Comparison of ENCODE assay signal across 10 mouse cellular contexts in genomic region chr7:37259293-37259692, GRCm38 (mm10).
DNase-seq lines count a peak whose midpoint lies in the region; ATAC-seq and TF ChIP-seq lines count a peak whose summit lies in the region.
"Had no signal": no experiment of that assay in that cellular context is flagged by ENCODE, and none has a peak within 500 bp of the region (broad histone marks: within the 10 kb centered on the region; RNA-seq: fewer than 3 reads in every experiment).

No protein-coding gene starts in this region.

- DNase-seq in forebrain, embryonic 11.5 days (ENCODE audit: low spot score): peak; percentile 61
- DNase-seq in layer of hippocampus, adult 2 months (ENCODE audit: low spot score in 2 of 2): no peak
- no peak for DNase-seq in layer of hippocampus, postnatal 14 days (ENCODE audit: low spot score in 2 of 2)
- peak; percentile 58 for DNase-seq in ES-E14 (ENCODE audit: low read depth, low spot score)
- peak; percentile 63 for DNase-seq in limb, embryonic 11.5 days (ENCODE audit: low spot score)
- DNase-seq in layer of hippocampus, adult 18-20 months (ENCODE audit: low spot score in 2 of 2): no peak
- DNase-seq: cerebellum, adult 9-11 months; layer of hippocampus, adult 9-11 months had no signal

- no peaks in the 10 kb centered on the region for H3K9me3 ChIP-seq in forebrain, embryonic 11.5 days (ENCODE audit: control insufficient read depth, low read length)
- no peaks in the 10 kb centered on the region for H3K9me3 ChIP-seq in forebrain, embryonic 15.5 days
- no peaks in the 10 kb centered on the region for H3K9me3 ChIP-seq in ES-E14 (ENCODE audit: control insufficient read depth, insufficient read depth, low read depth, low read length)
- no peaks in the 10 kb centered on the region for H3K9me3 ChIP-seq in limb, embryonic 11.5 days (ENCODE audit: control insufficient read depth, low read length)

- ATAC-seq in forebrain, embryonic 11.5 days (replicated peaks; ENCODE audit: low FRiP score): no peak
- no peak for ATAC-seq in forebrain, embryonic 15.5 days (replicated peaks)
- no peak for ATAC-seq in limb, embryonic 11.5 days (ENCODE audit: insufficient number of reproducible peaks, low FRiP score, low TSS enrichment, low read depth)
- ATAC-seq in monocyte, adult 5-6 weeks (replicated peaks; ENCODE audit: insufficient number of reproducible peaks, low FRiP score, low TSS enrichment, poor library complexity, severe bottlenecking): no peak

- TF ChIP-seq CTCF in layer of hippocampus, adult 2 months (conservative IDR thresholded peaks at IDR 0.05): peak; percentile 56

- no peak overlapping the region for H3K4me2 ChIP-seq in forebrain, embryonic 11.5 days (ENCODE audit: low read depth, low read length, severe bottlenecking)
- H3K4me2 ChIP-seq in forebrain, embryonic 15.5 days (replicated peaks): no peak overlapping the region
- H3K4me2 ChIP-seq in limb, embryonic 11.5 days (ENCODE audit: low read depth, severe bottlenecking): no peak overlapping the region

- no peak overlapping the region for H3K9ac ChIP-seq in forebrain, embryonic 11.5 days (ENCODE audit: low read length)
- no peak overlapping the region for H3K9ac ChIP-seq in forebrain, embryonic 15.5 days (replicated peaks)
- no peak overlapping the region for H3K9ac ChIP-seq in ES-E14 (ENCODE audit: insufficient read depth, low read depth, low read length, poor library complexity, severe bottlenecking)
- no peak overlapping the region for H3K9ac ChIP-seq in limb, embryonic 11.5 days (ENCODE audit: low read length)

- H3K4me1 ChIP-seq in forebrain, embryonic 11.5 days (replicated peaks; ENCODE audit: control insufficient read depth, insufficient read depth, low read length): no peaks in the 10 kb centered on the region
- no peaks in the 10 kb centered on the region for H3K4me1 ChIP-seq in forebrain, embryonic 15.5 days
- H3K4me1 ChIP-seq in ES-E14 (ENCODE audit: control insufficient read depth in 2 of 2, insufficient read depth in 2 of 2, low read length in 2 of 2, poor library complexity in 1 of 2): no peaks in the 10 kb centered on the region
- H3K4me1 ChIP-seq in limb, embryonic 11.5 days (ENCODE audit: control insufficient read depth, insufficient read depth, low read length): peaks cover 20% of the 10 kb centered on the region

- no peak overlapping the region for H3K4me3 ChIP-seq in forebrain, embryonic 11.5 days (ENCODE audit: low read depth, low read length)
- H3K4me3 ChIP-seq in forebrain, embryonic 15.5 days: no peak overlapping the region
- H3K4me3 ChIP-seq in layer of hippocampus, adult 2 months: no peak overlapping the region
- H3K4me3 ChIP-seq in ES-E14 (ENCODE audit: insufficient read depth in 1 of 2, low read depth in 1 of 2, low read length in 2 of 2, poor library complexity in 1 of 2, severe bottlenecking in 1 of 2): no peak overlapping the region
- H3K4me3 ChIP-seq in limb, embryonic 11.5 days (ENCODE audit: low read depth, low read length): no peak overlapping the region

- WGBS in forebrain, embryonic 11.5 days: 43% methylated on average over 6 of the region's 6 CpGs
- WGBS in forebrain, embryonic 15.5 days: 45% methylated on average over 6 of the region's 6 CpGs
- WGBS in limb, embryonic 11.5 days: 45% methylated on average over 6 of the region's 6 CpGs

- H3K27me3 ChIP-seq in forebrain, embryonic 11.5 days (ENCODE audit: control insufficient read depth, insufficient read depth, low read length): no peaks in the 10 kb centered on the region
- no peaks in the 10 kb centered on the region for H3K27me3 ChIP-seq in forebrain, embryonic 15.5 days
- H3K27me3 ChIP-seq in limb, embryonic 11.5 days (ENCODE audit: control insufficient read depth, insufficient read depth, low read length): no peaks in the 10 kb centered on the region

- no peak overlapping the region for H3K27ac ChIP-seq in forebrain, embryonic 11.5 days (ENCODE audit: low read depth, low read length)
- H3K27ac ChIP-seq in forebrain, embryonic 15.5 days (replicated peaks): no peak overlapping the region
- no peak overlapping the region for H3K27ac ChIP-seq in layer of hippocampus, adult 2 months
- no peak overlapping the region for H3K27ac ChIP-seq in ES-E14 (ENCODE audit: insufficient read depth, low read depth, low read length, poor library complexity, severe bottlenecking)
- no peak overlapping the region for H3K27ac ChIP-seq in limb, embryonic 11.5 days (replicated peaks; ENCODE audit: low read depth, low read length)

- in situ Hi-C loops in ES-E14 (cut with MboI; ENCODE audit: low sequenced_read_pairs in 2 of 2, unreplicated experiment in 2 of 2): no loop called here

- H3K36me3 ChIP-seq in forebrain, embryonic 11.5 days (ENCODE audit: control insufficient read depth, insufficient read depth, low read length): no peaks in the 10 kb centered on the region
- no peaks in the 10 kb centered on the region for H3K36me3 ChIP-seq in forebrain, embryonic 15.5 days
- no peaks in the 10 kb centered on the region for H3K36me3 ChIP-seq in ES-E14 (ENCODE audit: control insufficient read depth, insufficient read depth, low read length, poor library complexity, severe bottlenecking)
- H3K36me3 ChIP-seq in limb, embryonic 11.5 days (ENCODE audit: control insufficient read depth, insufficient read depth, low read length): no peaks in the 10 kb centered on the region

TF ChIP-seq in ES-E14, 5 proteins besides CTCF, POLR2A, EP300 and RAD21:
- TF ChIP-seq ZC3H11A (IDR thresholded peaks at IDR 0.05; ENCODE audit: borderline replicate concordance, low read depth, low read length): peak; percentile 51
- TF ChIP-seq HCFC1 (IDR thresholded peaks at IDR 0.05; ENCODE audit: borderline replicate concordance, insufficient read depth, low read length): no peak
- no peak for TF ChIP-seq CHD2 (IDR thresholded peaks at IDR 0.05; ENCODE audit: low read depth, low read length)

Comparison
In these comparisons a context has a peak if more than half of its experiments do, and no peak if none do; other contexts are left out.
1. DNase-seq: peak in forebrain, embryonic 11.5 days (single experiment), ES-E14 (single experiment) and limb, embryonic 11.5 days (single experiment); none in layer of hippocampus, adult 2 months (0 of 2), layer of hippocampus, postnatal 14 days (0 of 2) and layer of hippocampus, adult 18-20 months (0 of 2).